Mouse (Mus musculus) spleen, adult 12 weeks (tissue): ENCODE data around the gene Dnm1.

Experiments
- DNase-seq: peaks from one replicate; pipeline ENCODE4 v3.0.0; 2022; ENCODE audit warnings: low spot score

Dnm1 gene

GRCm38 (mm10) chr2:32275823-32276222 is 77.3 kb downstream of the Dnm1 start:
- DNase-seq, result no peak

GRCm38 (mm10) chr2:32260635-32261034 is 92.5 kb downstream of the Dnm1 start:
- DNase-seq, result peak; percentile 66

- DNase-seq, result peak; percentile 85
These were observed 93.3 kb downstream of the Dnm1 start, which contains the start of gene Uck1 for GRCm38 (mm10) chr2:32259657-32260417. Uck1 (minus strand) TSS chr2:32260159.

- DNase-seq, result no peak
These were observed 94.1 kb downstream of the Dnm1 start for GRCm38 (mm10) chr2:32258887-32259533.
